Mouse (Mus musculus) brain, adult 2 months (tissue): ENCODE measurements around the gene Hsd17b11.
"Not testable (repeated sequence)": the region's sequence is repeated elsewhere in the genome, so short reads cannot be mapped to it uniquely, and the experiment has no call there.

Experiments used
- DNase-seq: peaks from one replicate; pipeline ENCODE4 v3.0.0; 2011; ENCODE audit warnings: low read depth, low spot score

Gene Hsd17b11

GRCm38 (mm10) chr5:103980705-103981560 is 40.8 kb downstream of the Hsd17b11 start:
- no peak for DNase-seq

- no peak for DNase-seq
These were observed 43.7 kb downstream of the Hsd17b11 start for GRCm38 (mm10) chr5:103977907-103978570.

- no peak for DNase-seq
These were observed 44.4 kb downstream of the Hsd17b11 start, which contains the start of gene Hsd17b13 for GRCm38 (mm10) chr5:103977297-103977696. TSS of gene Hsd17b13 (minus strand) at chr5:103977410.

- no peak for DNase-seq
These were observed 46.0 kb downstream of the Hsd17b11 start for GRCm38 (mm10) chr5:103975736-103976135.

- peak; percentile 16 for DNase-seq
These were observed 48.9 kb downstream of the Hsd17b11 start for GRCm38 (mm10) chr5:103972801-103973200.

GRCm38 (mm10) chr5:103972379-103972778 is 49.3 kb downstream of the Hsd17b11 start:
- DNase-seq = no peak

GRCm38 (mm10) chr5:103971051-103971450 is 50.7 kb downstream of the Hsd17b11 start:
- no peak for DNase-seq

- no peak for DNase-seq
These were observed 58.7 kb downstream of the Hsd17b11 start for GRCm38 (mm10) chr5:103962935-103963429.

GRCm38 (mm10) chr5:103954638-103955037 is 67.1 kb downstream of the Hsd17b11 start:
- peak; percentile 42 for DNase-seq

GRCm38 (mm10) chr5:103953135-103954083 is 68.3 kb downstream of the Hsd17b11 start:
- peak; percentile 69 for DNase-seq

GRCm38 (mm10) chr5:103950138-103950537 is 71.6 kb downstream of the Hsd17b11 start:
- DNase-seq = not testable (repeated sequence)

GRCm38 (mm10) chr5:103943183-103943582 is 78.5 kb downstream of the Hsd17b11 start:
- no peak for DNase-seq

- DNase-seq = no peak
These were observed 81.9 kb downstream of the Hsd17b11 start for GRCm38 (mm10) chr5:103939856-103940255.
